Mouse (Mus musculus) T-helper 17 cell (primary cell): ENCODE results near the gene Pdgfa.

Experiments used
- in situ Hi-C, 2 experiments: fragments of 300-600 bp; cut with MboI, MseI; formaldehyde crosslinking; loops; 1 replicate in 1 of 2; 2 replicates in 1 of 2; pipeline ENCODE4 v1.15.1; 2025; ENCODE audit warnings: high pct_unique_total_duplicates in 2 of 2

Pdgfa gene

GRCm38 (mm10) chr5:138994786-138995720, 2.1 kb downstream of the Pdgfa start:
- in situ Hi-C loops = loop anchor here in 1 of 2 experiments (5.0 kb wide), 1 partner anchor 138 kb away; no protein-coding TSS in a partner anchor

DNA sequence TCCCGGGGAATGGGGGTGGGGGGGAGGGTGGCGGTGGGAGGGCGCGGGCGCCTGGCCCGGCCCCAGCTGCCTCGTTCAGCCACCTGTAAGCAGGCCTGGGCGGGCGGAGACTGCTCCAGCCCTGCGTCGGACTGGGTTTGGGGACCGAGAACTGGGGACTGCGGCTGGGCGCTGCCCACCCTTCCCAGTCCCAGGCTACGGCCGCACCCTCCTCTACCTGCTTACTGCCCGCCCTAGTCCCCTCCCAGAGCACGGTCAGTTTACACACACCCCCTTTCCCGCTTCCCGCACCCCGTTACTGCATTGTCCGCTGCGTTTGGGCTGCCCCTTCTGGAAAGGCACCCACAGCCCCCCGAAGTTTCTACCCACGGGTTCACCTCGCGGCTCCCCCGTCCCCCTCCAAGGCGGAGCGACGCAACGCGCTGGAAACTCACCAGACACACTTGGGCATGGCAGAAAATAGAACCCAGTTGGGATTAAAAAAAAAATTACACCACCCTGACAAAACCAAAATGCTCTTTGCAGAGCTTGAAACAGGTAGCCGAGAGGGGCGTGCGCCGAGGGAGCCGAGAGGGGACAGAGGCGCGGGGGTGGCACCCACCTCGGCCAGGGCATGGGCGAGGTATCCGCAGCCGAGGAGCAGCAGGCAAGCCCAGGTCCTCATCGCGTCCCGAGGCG, 2.9 kb downstream of the Pdgfa start:
- in situ Hi-C loops = no loop called here

DNA sequence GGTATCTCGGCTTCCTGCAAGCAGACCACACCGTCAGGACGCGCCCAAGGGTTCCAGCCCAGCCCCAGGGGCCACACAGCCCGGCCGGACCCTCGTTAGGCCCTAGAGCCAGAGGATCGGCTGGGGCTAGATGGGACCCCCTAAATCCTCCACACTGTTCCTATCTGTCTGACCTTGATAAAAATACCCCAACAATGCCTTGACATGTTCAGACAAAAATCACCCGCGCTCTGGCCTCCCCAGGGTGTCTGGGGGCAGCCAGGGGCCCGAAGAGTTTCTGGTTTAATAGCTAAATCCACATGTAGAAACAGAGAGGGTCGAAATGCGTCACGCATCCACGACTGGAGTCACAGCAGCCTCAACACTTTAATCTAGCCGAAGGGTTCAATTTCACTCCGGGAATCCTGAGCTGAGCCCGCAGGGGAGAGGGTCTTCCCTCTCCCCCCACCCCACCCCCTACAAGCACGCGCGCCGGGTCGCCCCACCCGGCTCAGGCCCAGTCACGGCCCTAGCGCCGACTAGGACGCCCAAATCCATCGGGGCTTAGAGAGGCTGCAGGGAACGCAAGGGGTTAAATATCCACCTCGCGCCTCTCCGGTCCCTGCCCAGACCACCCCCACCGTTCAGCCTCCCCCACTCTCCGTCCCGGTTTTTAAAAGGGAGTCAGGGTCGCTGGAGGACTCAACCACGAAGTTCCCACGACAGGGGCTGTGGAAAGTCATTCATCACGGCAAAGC, 3.6 kb downstream of the Pdgfa start:
- in situ Hi-C loops = no loop called here

DNA sequence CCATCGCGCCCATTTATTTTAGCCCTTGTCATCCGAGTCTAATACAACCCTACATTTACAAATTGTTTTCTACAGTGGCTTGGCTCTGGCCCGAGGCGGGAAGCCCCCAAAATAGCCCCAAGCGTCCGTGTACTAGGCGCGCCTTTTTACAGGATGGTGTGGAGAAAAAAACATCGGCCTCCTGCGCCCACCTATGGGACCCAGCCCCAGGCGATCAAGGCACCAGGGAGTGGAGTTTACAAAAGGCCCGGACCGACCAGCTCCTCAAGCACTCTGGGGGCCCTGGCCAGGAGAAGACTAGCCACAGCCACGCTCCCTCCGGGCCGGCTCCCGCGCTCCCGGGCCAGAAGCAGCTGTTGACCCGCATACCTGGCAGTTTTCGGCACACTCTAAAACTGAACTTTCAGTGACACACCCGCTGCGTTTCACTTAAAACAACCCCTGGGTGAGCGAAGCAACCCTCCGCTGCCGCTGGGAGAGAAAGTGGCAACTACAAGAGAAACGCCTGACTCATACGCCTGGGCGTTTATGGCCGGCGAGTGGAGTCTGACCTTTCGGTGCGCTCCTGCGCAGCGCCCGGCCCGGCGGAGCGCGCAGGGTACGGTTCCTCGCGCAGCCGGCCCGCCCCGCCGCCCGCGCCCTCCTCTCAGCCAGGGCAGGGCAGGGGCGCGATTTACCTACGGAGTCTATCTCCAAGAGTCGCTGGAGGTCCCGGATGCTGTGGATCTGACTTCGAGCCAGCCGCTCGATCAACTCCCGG, 4.4 kb downstream of the Pdgfa start:
- in situ Hi-C loops = no loop called here

- in situ Hi-C loops = no loop called here
Observed at GRCm38 (mm10) chr5:138991734-138992133, 5.4 kb downstream of the Pdgfa start.

DNA sequence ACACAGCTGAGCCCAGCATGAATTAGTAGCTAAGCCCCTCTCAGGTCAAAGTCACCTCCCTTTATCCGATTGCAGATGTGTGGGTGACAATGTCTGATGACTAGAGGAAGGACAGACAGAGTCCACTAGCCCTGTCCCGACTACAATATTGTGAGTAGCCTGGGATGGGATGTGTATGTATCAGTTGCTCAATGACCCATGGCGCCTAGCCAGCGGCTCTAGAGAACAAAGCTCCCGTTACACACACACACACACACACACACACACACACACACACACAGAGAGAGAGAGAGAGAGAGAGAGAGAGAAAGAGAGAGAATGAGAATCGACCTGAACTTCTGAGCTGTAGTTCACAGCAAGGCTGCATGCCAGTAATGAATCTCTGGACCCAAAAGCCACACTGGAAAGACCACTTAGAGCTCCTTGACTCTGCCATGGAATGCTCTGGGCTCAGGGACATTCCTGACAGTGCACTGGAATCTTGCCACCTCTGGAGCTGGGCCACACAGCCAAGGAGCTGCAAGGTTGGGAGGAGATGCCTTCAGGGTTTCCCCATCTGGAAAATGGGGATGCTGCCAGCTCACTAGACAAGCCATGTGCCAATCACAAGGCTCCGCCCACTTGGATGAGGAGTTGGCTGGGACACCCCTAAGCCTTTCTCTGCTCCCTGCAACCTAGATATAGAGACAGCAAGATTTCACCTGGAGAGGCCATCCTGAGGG, 6.3 kb downstream of the Pdgfa start:
- in situ Hi-C loops = no loop called here

DNA sequence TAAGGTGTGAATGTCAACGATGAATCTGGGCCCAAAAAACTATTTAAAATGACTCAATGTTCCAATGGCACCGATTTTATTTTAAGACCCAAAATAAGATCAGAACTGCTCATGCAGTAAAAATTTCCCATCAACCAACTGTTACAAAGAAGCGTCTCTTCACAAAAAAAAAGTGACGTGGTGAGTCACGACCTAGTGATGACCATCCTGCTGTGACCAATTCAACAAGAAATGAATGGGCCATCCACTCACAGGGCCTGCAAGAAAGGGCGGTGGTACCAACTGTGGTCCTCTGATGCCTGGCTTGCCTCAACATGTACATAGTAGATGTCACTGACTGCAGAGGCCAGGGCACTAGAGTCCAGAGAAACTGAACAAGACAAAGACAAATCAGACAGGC, 7.6 kb downstream of the Pdgfa start:
- in situ Hi-C loops = no loop called here

- in situ Hi-C loops = no loop called here
Observed at GRCm38 (mm10) chr5:138988764-138989163, 8.4 kb downstream of the Pdgfa start.

DNA sequence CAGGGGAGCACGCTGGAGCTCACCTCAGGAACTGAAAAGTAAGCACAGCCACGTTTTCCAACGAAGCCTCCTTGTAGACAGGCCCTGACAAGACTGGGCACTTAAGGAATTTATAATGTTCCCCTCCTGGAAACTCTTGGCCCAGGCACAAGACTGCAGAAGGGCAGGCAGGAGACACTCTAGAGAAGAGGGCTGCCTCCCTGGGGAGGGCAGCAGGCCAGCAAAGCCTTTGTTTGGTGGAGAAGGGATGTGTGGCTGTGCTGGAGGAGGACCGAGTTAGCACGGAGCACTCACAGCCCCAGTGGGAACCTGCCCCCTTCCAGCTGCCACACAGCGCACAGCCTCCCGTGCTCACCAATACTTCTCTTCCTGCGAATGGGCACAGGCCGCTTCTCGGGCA, 9.2 kb downstream of the Pdgfa start:
- in situ Hi-C loops = no loop called here

- in situ Hi-C loops = no loop called here
Observed at GRCm38 (mm10) chr5:138981921-138982320, 15.2 kb downstream of the Pdgfa start.

- in situ Hi-C loops = no loop called here
Observed at GRCm38 (mm10) chr5:138980608-138981007, 16.6 kb downstream of the Pdgfa start.

GRCm38 (mm10) chr5:138979840-138980239, 17.3 kb downstream of the Pdgfa start:
- in situ Hi-C loops = no loop called here

DNA sequence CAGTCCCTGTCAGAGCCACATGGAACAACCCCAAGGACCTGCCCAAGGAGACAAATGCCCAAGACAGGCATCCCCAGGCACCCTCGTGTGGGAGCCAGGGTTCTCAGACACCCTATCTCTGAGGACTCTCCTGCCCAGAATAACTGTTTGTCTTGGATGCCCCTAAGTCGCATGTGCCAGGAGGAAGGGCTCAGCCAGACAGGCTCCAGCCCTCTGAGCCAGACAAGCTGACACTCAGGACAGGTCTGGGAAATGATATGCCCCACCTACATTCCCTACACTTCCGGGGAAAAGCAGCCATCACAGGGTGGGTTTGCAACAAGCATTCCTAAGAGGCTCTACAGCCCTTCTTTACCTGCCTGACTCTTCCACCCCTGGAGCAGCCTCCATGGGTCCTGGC, 19.4 kb downstream of the Pdgfa start:
- in situ Hi-C loops = no loop called here

DNA sequence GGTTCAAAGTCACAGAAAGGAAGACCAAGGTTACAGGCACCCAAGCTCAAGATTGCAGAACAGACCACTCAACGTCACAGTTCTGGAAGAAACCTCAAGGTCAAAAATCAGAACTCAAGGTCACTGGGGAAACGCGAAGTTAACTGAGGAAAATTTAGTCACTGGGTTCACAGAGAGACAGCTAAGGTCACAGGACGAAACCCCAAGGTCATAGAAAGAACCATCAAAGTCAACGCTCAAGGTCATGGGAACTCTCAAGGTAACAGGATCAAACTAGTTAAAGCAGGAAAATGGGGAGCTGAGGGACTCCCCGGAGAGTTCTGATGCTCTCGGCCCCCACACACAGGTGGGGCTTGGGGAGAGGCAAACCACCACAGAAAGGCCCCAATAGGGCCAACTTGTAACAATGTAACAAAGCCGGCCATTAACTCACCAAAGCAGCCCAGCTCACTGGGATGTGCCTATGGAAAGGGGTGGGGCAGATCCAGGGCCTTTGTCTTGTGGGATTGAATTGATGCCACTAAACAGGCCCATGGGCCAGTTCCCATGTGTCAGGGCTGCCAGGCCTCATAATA, 22.2 kb downstream of the Pdgfa start:
- in situ Hi-C loops = no loop called here

DNA sequence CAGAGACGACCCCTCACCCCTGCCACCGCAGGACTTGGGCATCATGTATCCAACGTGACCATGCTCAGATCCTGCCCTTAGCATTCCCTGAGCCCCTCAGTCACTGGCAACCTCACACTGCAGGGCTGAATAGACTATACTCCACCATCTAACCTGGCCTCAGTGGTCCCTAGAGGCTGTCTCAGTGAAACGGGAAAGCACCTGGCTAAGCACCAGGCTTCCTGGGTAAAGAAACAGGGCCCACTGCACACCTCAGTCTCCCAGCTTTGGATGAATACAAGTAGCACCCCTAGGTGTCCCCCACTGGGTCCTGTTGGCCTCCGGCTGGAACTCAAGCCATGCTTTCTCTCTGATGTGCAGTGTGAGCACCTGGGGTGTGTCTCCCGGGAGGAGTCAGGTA, 23.7 kb downstream of the Pdgfa start:
- in situ Hi-C loops = no loop called here

GRCm38 (mm10) chr5:138971405-138971804, 25.8 kb downstream of the Pdgfa start:
- in situ Hi-C loops = no loop called here

DNA sequence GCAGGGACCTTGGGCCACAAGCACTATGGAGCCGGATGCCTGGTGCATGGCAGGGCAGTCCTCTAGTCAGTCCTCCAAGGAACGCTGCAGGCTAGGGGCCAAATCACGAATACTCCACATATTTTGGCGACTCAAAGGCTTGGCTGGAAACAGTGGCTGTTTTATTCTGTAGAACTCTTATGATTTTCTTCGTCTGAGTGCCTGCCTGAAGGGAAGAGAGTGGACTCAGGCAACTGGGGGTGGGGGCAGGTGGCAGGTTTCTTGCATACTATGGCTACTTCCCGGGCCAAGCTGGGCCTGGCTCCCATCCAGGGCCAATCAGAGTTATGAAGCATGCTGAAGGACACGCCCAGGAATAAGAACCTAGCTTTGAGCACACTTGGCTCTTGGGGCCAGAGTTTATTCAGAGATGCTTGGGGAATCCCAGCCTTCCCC, 27.1 kb downstream of the Pdgfa start:
- in situ Hi-C loops = no loop called here

DNA sequence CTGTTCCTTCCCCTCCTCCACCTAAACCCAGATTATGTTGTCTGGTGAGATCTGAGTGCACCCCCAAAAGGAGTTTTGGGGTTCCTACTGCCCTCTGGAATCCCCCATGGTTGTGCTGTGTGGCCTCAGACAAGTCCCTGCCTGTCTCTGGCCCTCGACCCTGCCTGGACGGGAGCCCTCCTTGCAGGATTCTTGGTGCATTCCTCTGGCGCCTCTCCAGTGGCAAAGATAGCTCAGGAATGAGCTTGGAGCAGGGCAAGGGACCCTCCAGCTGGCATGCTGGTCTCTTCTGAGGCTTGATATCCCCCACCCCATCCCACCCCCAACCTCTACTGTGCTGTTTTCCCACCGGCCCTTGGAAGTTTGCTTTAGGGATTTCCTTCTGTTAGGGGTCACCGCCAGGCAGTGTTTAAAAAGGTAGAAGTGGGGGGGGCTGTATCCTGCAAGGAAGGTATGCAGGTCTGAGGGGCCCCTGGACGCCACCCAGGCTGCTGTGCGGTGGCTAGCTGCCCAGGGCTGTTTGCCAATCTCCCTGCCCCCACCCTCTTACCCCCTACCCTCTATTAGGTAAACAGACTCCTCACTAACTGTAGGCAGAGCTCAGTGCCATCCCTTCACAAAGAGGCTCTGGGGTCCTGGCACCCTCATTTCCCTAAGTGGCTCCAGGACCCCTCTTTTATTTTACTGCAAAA, 31.0 kb downstream of the Pdgfa start:
- in situ Hi-C loops = no loop called here

DNA sequence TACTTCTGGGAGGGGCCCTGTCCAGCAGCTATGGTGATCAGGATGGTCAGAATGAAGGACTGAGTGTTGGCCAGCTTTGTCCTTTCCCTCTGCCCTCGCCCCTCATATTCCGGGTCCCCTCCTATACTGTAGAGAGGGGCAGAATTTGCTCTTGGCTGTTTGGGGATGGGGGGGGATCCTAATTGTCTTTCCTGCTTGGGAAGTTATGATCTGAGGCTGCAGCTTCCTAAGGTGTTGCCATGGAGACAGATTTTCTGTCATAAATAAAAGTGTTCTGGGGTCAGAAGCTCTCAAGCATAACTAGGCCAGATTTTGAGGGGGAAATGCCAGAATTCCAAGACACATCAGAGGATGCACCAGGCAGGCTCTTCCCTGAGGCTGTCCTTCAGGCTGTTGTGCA, 31.6 kb downstream of the Pdgfa start:
- in situ Hi-C loops = no loop called here

GRCm38 (mm10) chr5:138956427-138956833, 40.7 kb downstream of the Pdgfa start:
- in situ Hi-C loops = no loop called here
